Mouse (Mus musculus): ENCODE data around the gene Spry2.

GRCm38 (mm10) chr14:105896791-105897568, at the start of gene Spry2:
- TF ChIP-seq CTCF (IDR thresholded peaks at IDR 0.05; ENCODE audit: control insufficient read depth, insufficient read depth, insufficient replicate concordance, low read depth, low read length) = no peak
- peak; percentile 63 for TF ChIP-seq POLR2A (IDR thresholded peaks at IDR 0.05; ENCODE audit: control insufficient read depth, low read depth, low read length)
